21 mouse cellular contexts compared by ENCODE assay signal in the genomic region with DNA sequence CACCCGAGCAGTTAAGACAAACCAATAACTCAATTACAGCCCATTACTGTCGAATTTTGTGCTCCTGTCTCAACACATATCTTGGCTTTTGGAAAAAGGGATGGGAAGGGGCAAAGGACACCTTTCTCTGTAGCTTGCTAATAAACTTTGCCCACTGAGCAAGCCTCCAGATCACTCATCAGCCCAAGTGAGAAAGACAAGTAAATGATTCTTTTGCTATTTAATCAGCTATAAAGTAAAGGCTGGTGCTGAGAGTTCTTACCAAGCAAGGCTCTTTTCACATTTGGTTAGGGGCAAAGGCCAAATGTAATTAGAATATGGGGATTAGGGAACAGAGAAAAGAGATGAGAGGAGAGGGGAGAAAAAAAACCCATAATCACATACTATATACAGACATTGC.
"Had no signal": no experiment of that assay in that cellular context is flagged by ENCODE, and none has a peak within 500 bp of the region (broad histone marks: within the 10 kb centered on the region; RNA-seq: fewer than 3 reads in every experiment).

No protein-coding gene starts in this region.

- H3K9me3 ChIP-seq: lung, embryonic 15.5 days; megakaryocyte, embryonic 14.5 days; neural tube, embryonic 13.5 days; neural tube, embryonic 15.5 days had no signal

- ATAC-seq: lung, postnatal 0 days; midbrain, embryonic 13.5 days; midbrain, embryonic 16.5 days had no signal

- H3K27ac ChIP-seq: lung, embryonic 15.5 days; macrophage; midbrain, embryonic 13.5 days; neural tube, embryonic 13.5 days; neural tube, embryonic 15.5 days had no signal

- H3K9ac ChIP-seq: lung, embryonic 15.5 days; midbrain, embryonic 13.5 days; neural tube, embryonic 13.5 days; neural tube, embryonic 15.5 days had no signal

- H3K27me3 ChIP-seq: lung, embryonic 15.5 days; megakaryocyte, embryonic 14.5 days; midbrain, embryonic 13.5 days; neural tube, embryonic 13.5 days; neural tube, embryonic 15.5 days had no signal

- H3K4me2 ChIP-seq: lung, embryonic 15.5 days; midbrain, embryonic 11.5 days; midbrain, embryonic 13.5 days; neural tube, embryonic 13.5 days; neural tube, embryonic 15.5 days had no signal

- H3K4me1 ChIP-seq: lung, embryonic 15.5 days; megakaryocyte, embryonic 14.5 days; midbrain, embryonic 13.5 days; neural tube, embryonic 13.5 days; neural tube, embryonic 15.5 days had no signal

- DNase-seq: lung, adult 2 months; lung, postnatal 14 days; lung, postnatal 36 days; retina, postnatal 1 day; right cerebral cortex, adult 18-20 months; right cerebral cortex, postnatal 25 days; right cerebral cortex, postnatal 4 days; spleen, adult 18-20 months; thymus, adult 18-20 months; thymus, postnatal 25 days; thymus, postnatal 4 days had no signal

- H3K36me3 ChIP-seq: lung, embryonic 15.5 days; midbrain, embryonic 13.5 days; neural tube, embryonic 13.5 days; neural tube, embryonic 15.5 days had no signal

- H3K4me3 ChIP-seq: lung, embryonic 15.5 days; megakaryocyte, embryonic 14.5 days; midbrain, embryonic 13.5 days; myocyte; neural tube, embryonic 13.5 days; neural tube, embryonic 15.5 days had no signal
